Mouse (Mus musculus): ENCODE data around the gene Ppp1r12a.

DNA sequence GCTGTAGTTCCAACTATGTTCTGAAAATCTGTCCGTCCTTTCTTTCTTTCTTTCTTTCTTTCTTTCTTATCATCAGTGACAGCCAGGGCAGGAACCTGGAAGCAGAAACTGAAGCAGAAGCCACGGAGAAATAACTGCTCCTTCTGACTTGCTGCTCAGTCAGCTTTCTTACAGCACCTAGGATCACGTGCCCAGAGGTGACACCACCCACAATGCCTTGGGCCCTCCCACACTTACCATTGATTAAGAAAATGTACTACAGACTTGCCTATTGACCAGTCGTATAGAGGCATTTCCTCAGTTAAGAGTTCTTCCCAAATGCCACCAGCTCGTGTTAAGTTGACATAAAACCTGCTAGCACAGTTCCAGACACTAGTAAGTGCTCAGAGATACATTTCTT is 12.1 kb downstream of the Ppp1r12a start:
- TF ChIP-seq GATA1 (IDR thresholded peaks at IDR 0.05; ENCODE audit: low read length) (no peak), TAL1 (IDR thresholded peaks at IDR 0.05; ENCODE audit: low read length) (no peak)

Measured in erythroblast, embryonic 14.5 days (primary cell).